Mouse (Mus musculus) frontal cortex, postnatal 14 days (tissue): ENCODE data around the gene Abcg5.

Experiments
- DNase-seq, 2 experiments: peaks; one replicate each; pipeline ENCODE4 v3.0.0; 2022; ENCODE audit warnings: low spot score in 2 of 2

Abcg5 gene

DNA sequence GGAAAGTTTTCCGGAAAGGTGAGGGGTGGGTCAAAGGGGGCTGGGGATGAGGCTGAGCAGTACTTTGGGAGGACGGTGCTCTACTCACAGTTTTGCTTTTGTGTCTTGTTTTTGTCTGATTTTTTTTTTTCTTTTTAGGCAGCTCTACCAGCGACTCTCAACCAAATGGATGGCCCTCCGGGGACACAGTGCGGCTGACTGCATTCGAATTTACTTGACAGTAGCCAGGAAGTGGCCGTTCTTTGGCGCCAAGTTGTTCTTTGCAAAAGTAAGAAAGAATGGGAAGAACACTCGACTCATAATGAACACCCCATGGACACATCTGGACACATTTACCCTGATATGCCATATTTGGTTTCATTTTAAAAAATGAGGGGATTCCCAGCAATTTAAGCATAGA lies 71.3 kb downstream of the Abcg5 start:
- DNase-seq: no peak

DNA sequence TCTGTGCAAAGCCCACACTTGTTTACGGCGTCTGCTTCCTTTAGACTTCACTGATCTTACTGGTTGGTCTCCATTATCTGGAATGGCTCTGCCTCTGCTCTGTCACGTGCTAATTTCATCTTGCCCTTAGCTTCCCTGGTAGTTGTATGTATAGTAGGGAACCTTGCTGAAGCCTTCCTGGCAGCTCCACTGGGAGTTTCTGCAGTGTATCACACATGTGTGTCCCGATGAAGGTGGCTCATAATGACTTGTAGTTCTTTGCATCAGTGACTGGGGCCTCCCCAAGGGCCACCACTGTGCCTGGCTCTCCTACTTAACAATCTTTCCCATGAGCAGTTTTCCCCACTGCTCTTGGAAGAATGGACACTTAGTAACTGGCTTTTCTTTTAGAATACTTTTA lies 74.2 kb downstream of the Abcg5 start:
- DNase-seq: no peak
